Mouse (Mus musculus): ENCODE results near the gene Maco1. TPM values are rescaled to one million over a fixed set of nuclear protein-coding genes. Genes with fewer than 3 reads are reported as not detected.

Gene Maco1
- polyA plus RNA-seq (2012; rRNA removed) = 7.8 and 9.2 TPM in 2 replicates

DNA sequence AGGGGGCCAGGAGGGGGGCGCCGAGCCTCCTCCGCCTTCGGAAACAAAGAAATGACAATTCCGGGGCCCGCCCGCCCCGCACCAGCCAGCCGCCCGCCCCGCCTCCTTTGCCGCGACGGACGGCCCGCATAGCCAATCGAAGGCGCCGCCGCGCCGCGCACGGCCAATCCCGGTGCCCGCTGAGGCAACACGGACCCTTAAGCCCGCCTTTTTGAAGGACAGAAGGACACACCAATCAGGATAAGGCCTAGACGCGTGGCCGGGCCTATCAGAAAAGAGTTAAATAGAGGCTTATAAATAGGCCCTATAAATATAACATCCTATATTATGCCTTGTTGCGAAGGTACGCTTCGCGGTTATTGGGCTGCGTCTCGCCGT is at the start of gene Maco1:
Maco1 (minus strand) TSS at position 87 of the 378 bp plus-strand sequence.
- H3K4me1 ChIP-seq (ENCODE audit: control insufficient read depth, insufficient read depth, low read length) = peaks cover 5% of the 10 kb centered on the region; the same call in 1 of the 2 replicates
- WGBS = under 1% methylated on average over 37 of the region's 38 CpGs
- DNase-seq = peak; percentile 100
- TF ChIP-seq POLR2A (IDR thresholded peaks at IDR 0.05; ENCODE audit: borderline replicate concordance, extremely low read depth, low read depth, low read length) (no peak), CTCF (IDR thresholded peaks at IDR 0.05; ENCODE audit: insufficient read depth, low read length) (no peak)
- peak within 1 kb of the TSS; percentile 98 for H3K4me3 ChIP-seq (replicated peaks; ENCODE audit: extremely low read depth, low read depth, low read length)

- no peak for DNase-seq
- WGBS = 94% methylated on average over 8 of the region's 8 CpGs
- TF ChIP-seq CTCF (IDR thresholded peaks at IDR 0.05; ENCODE audit: insufficient read depth, low read length) = no peak
- no peak for TF ChIP-seq POLR2A (IDR thresholded peaks at IDR 0.05; ENCODE audit: borderline replicate concordance, extremely low read depth, low read depth, low read length)
- Histone ChIP-seq H3K4me1 (ENCODE audit: control insufficient read depth, insufficient read depth, low read length) (no peaks in the 10 kb centered on the region), H3K4me3 (replicated peaks; ENCODE audit: extremely low read depth, low read depth, low read length) (no peak overlapping the region)
Observed at GRCm38 (mm10) chr4:134901126-134901525, 48.0 kb upstream of the Maco1 start.

DNA sequence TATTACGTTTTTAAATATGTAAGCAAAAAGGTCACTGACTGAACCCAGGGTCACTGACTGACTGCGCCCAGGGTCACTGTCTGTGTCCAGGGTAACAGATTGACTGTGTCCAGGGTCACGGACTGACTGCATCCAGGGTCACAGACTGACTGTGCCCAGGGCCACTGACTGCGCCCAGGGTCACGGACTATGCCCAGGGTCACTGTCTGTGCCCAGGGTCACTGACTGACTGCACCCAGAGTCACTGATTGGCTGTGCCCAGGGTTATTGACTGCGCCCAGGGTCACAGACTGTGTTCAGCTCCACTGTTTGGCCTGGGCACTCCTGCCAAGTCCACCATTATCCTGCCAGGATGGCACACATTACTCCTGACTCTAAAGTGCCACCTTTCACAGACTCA is 44.1 kb upstream of the Maco1 start:
- no peaks in the 10 kb centered on the region for H3K4me1 ChIP-seq (ENCODE audit: control insufficient read depth, insufficient read depth, low read length)
- no peak for TF ChIP-seq CTCF (IDR thresholded peaks at IDR 0.05; ENCODE audit: insufficient read depth, low read length)
- TF ChIP-seq POLR2A (IDR thresholded peaks at IDR 0.05; ENCODE audit: borderline replicate concordance, extremely low read depth, low read depth, low read length) = no peak
- DNase-seq = no peak
- no peak overlapping the region for H3K4me3 ChIP-seq (replicated peaks; ENCODE audit: extremely low read depth, low read depth, low read length)
- WGBS = 82% methylated on average over 6 of the region's 6 CpGs

DNA sequence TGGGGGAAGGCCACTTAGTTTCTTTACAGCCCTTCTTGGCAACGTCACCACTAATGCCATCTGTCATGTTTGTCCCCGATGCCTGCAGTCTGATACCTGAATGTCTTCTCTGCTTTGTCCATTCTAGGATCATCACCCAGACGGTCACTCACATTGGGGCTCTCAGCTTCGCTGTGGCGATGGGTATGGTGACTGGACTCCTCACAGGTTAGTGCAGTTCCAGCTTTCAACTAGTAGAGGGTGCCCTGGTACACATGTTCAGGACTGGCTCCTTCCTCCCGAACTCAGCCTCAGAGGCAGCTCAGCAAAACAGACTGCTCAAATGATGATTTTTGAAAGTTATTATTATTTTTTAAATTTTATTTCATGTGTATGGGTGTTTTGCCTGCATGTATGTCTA is 39.0 kb upstream of the Maco1 start:
- no peak overlapping the region for H3K4me3 ChIP-seq (replicated peaks; ENCODE audit: extremely low read depth, low read depth, low read length)
- TF ChIP-seq POLR2A (IDR thresholded peaks at IDR 0.05; ENCODE audit: borderline replicate concordance, extremely low read depth, low read depth, low read length) = no peak
- peak; percentile 8; the same call in 1 of the 2 replicates for TF ChIP-seq CTCF (IDR thresholded peaks at IDR 0.05; ENCODE audit: insufficient read depth, low read length)
- WGBS = 74% methylated on average over 6 of the region's 6 CpGs
- DNase-seq = peak; percentile 34
- H3K4me1 ChIP-seq (ENCODE audit: control insufficient read depth, insufficient read depth, low read length) = no peaks in the 10 kb centered on the region

DNA sequence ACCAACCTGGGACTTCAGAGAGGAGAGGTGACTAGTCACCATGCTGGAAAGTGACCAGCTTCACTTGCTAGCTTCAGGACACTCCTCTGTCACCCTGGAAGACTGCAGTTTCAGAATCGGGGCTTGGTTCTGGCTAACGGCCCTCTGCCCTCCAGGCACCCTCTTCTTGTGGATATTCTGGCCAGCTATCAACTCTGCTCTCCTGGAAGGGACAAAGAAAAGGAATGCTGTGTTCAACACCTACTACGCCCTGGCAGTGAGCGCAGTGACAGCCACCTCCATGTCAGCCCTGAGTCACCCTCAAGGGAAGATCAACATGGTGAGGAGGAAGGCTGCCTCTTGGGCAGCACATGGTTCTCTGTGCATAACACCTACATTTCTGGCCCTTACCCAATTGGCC is 31.2 kb upstream of the Maco1 start:
- no peak for DNase-seq
- Histone ChIP-seq H3K4me1 (ENCODE audit: control insufficient read depth, insufficient read depth, low read length) (0 out of 2 replicates have a peak, but pooled peaks cover 2% of the 10 kb centered on the region), H3K4me3 (replicated peaks; ENCODE audit: extremely low read depth, low read depth, low read length) (no peak overlapping the region)
- 80% methylated on average over 4 of the region's 4 CpGs for WGBS
- no peak for TF ChIP-seq POLR2A (IDR thresholded peaks at IDR 0.05; ENCODE audit: borderline replicate concordance, extremely low read depth, low read depth, low read length)
- no peak for TF ChIP-seq CTCF (IDR thresholded peaks at IDR 0.05; ENCODE audit: insufficient read depth, low read length)

DNA sequence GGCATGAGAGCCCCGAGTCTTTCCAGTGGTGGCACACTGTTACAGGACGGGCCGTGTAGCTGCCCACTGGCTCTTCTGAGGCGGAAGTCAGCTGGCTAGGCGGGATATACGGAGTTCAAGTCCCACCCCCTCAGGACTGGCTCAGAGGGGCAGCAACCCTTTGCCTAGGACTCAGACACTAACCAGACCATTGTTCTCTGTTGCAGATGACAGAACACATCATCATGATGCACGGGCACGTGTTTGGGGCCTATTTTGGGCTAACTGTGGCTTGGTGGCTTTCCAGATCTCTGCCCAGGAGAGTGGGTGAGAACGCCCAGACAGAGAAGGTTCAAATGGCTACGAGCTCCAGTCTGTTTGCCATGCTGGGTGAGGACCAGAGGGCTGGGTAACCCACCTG is 30.7 kb upstream of the Maco1 start:
- H3K4me1 ChIP-seq (ENCODE audit: control insufficient read depth, insufficient read depth, low read length) = 0 out of 2 replicates have a peak, but pooled peaks cover 2% of the 10 kb centered on the region
- TF ChIP-seq CTCF (IDR thresholded peaks at IDR 0.05; ENCODE audit: insufficient read depth, low read length) (no peak), POLR2A (IDR thresholded peaks at IDR 0.05; ENCODE audit: borderline replicate concordance, extremely low read depth, low read depth, low read length) (no peak)
- WGBS = 71% methylated on average over 10 of the region's 10 CpGs
- no peak overlapping the region for H3K4me3 ChIP-seq (replicated peaks; ENCODE audit: extremely low read depth, low read depth, low read length)
- DNase-seq = no peak

DNA sequence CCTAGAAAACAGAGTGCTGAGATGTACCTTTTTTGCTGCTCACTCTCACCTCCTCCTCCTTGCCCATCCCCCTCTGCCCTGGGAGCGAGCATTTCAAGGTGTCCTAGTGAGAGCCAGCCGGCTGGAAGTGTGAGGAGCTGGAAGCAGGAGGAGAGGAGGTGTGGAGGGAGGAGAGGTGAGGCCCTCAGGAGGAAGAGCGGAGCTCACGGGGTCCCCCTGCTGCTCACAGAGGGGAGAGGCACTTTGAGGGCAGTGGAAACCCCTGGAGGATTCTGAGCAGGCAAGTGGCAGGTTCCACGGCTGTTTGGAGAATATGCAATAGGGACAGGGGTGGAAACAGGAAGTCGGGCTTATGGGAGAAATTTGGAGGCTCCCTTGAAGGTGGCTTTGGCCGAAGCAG is 30.1 kb upstream of the Maco1 start:
- no peak overlapping the region for H3K4me3 ChIP-seq (replicated peaks; ENCODE audit: extremely low read depth, low read depth, low read length)
- DNase-seq = peak; percentile 40
- H3K4me1 ChIP-seq (ENCODE audit: control insufficient read depth, insufficient read depth, low read length) = 0 out of 2 replicates have a peak, but pooled peaks cover 2% of the 10 kb centered on the region
- no peak for TF ChIP-seq POLR2A (IDR thresholded peaks at IDR 0.05; ENCODE audit: borderline replicate concordance, extremely low read depth, low read depth, low read length)
- peak; percentile 78 for TF ChIP-seq CTCF (IDR thresholded peaks at IDR 0.05; ENCODE audit: insufficient read depth, low read length)
- 20% methylated on average over 7 of the region's 7 CpGs for WGBS

GRCm38 (mm10) chr4:134880041-134880440 is 26.9 kb upstream of the Maco1 start:
- H3K4me3 ChIP-seq (replicated peaks; ENCODE audit: extremely low read depth, low read depth, low read length) = no peak overlapping the region
- no peak for DNase-seq
- H3K4me1 ChIP-seq (ENCODE audit: control insufficient read depth, insufficient read depth, low read length) = 0 out of 2 replicates have a peak, but pooled peaks cover 2% of the 10 kb centered on the region
- no peak for TF ChIP-seq POLR2A (IDR thresholded peaks at IDR 0.05; ENCODE audit: borderline replicate concordance, extremely low read depth, low read depth, low read length)
- TF ChIP-seq CTCF (IDR thresholded peaks at IDR 0.05; ENCODE audit: insufficient read depth, low read length) = peak; percentile 53
- 40% methylated on average over 6 of the region's 6 CpGs for WGBS

DNA sequence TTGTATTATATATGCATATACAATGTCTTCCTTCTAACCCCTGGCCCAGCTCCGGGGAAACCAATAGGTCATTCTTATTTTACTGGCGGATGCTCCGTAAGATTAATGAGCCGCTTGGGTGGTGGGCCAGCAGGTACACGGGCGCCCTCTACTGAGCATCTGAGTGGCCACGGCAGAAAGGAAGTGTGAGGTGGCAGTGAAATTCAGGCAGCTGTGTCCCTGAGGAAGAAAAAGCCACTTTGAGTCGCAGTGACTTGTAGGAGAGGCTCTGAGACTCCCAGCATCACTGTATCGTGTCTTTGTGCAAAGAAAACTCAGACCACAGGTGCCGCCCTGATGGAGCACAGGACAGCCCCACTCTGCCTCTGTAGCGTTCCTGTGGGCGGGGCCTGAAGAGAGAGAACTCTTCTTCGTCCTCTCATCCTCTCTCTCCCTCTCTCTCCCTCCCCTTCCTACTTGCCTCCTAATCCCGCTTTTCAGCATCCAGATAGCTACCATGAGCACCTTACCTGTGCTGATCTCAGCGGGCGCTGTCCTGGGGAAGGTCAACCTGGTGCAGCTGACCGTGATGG is 26.4 kb upstream of the Maco1 start:
- DNase-seq = peak; percentile 67
- TF ChIP-seq CTCF (IDR thresholded peaks at IDR 0.05; ENCODE audit: insufficient read depth, low read length) = peak; percentile 67
- no peak for TF ChIP-seq POLR2A (IDR thresholded peaks at IDR 0.05; ENCODE audit: borderline replicate concordance, extremely low read depth, low read depth, low read length)
- Histone ChIP-seq H3K4me3 (replicated peaks; ENCODE audit: extremely low read depth, low read depth, low read length) (peak overlapping the region; percentile 14), H3K4me1 (ENCODE audit: control insufficient read depth, insufficient read depth, low read length) (0 out of 2 replicates have a peak, but pooled peaks cover 2% of the 10 kb centered on the region)
- 5% methylated on average over 17 of the region's 17 CpGs for WGBS

DNA sequence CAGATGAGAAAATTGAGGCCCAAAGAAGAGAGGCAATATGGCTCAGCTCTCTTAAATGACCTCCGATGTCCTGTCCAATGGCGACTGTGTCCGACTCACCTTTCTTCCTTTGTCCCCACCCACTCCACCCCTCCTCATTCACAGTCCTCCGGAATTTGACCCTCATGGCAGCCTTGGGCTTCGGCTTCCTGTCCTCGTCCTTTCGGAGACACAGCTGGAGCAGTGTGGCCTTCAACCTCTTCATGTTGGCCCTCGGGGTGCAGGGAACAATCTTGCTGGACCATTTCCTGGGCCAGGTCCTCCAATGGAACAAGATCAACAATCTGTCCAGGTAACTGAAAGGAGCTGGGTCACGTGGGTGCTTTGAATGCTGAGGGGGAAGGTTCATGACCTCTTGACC is 23.0 kb upstream of the Maco1 start:
- TF ChIP-seq CTCF (IDR thresholded peaks at IDR 0.05; ENCODE audit: insufficient read depth, low read length) (no peak), POLR2A (IDR thresholded peaks at IDR 0.05; ENCODE audit: borderline replicate concordance, extremely low read depth, low read depth, low read length) (no peak)
- no peak for DNase-seq
- WGBS = 76% methylated on average over 9 of the region's 9 CpGs
- Histone ChIP-seq H3K4me1 (ENCODE audit: control insufficient read depth, insufficient read depth, low read length) (0 out of 2 replicates have a peak, but pooled peaks cover 2% of the 10 kb centered on the region), H3K4me3 (replicated peaks; ENCODE audit: extremely low read depth, low read depth, low read length) (no peak overlapping the region)

Measured in lung, adult 2 months (tissue).